Mouse (Mus musculus) heart, postnatal 0 days (tissue): ENCODE measurements around the gene Metap2. TPM values are rescaled to one million over a fixed set of nuclear protein-coding genes. Genes with fewer than 3 reads are reported as not detected.
"Not testable (repeated sequence)": the region's sequence is repeated elsewhere in the genome, so short reads cannot be mapped to it uniquely, and the experiment has no call there.

Source experiments
- ATAC-seq: fragments of 200-750 bp; cut with Nextera tagmentation; 2 replicates; pipeline ENCODE4 v1.8.0; 2017; ENCODE audit warnings: low read depth, moderate number of reproducible peaks, moderate library complexity; ENCODE audit not compliant: insufficient read depth
- DNase-seq: peaks from one replicate; pipeline ENCODE4 v3.0.0-alpha.2; 2016; ENCODE audit warnings: low spot score
- H3K27ac ChIP-seq: fragments of 300-500 bp; sonication (generic); 2 replicates; pipeline ENCODE4 v1.5.1; 2014; ENCODE audit warnings: low read depth, mild to moderate bottlenecking
- H3K27me3 ChIP-seq: fragments of 300-500 bp; sonication (generic); 2 replicates; pipeline ENCODE4 v1.6.1; 2014; ENCODE audit warnings: low read length, mixed read lengths; ENCODE audit not compliant: control insufficient read depth, insufficient read depth
- H3K36me3 ChIP-seq: fragments of 300-500 bp; sonication (generic); replicated peaks from 2 replicates; pipeline ENCODE4 v1.6.1; 2014; ENCODE audit warnings: low read length, mixed read lengths; ENCODE audit not compliant: control insufficient read depth, insufficient read depth
- H3K4me1 ChIP-seq: fragments of 300-500 bp; sonication (generic); 2 replicates; pipeline ENCODE4 v1.6.1; 2014; ENCODE audit warnings: antibody characterized with exemption; ENCODE audit not compliant: control insufficient read depth, insufficient read depth
- H3K4me2 ChIP-seq: fragments of 300-500 bp; sonication (generic); 2 replicates; pipeline ENCODE4 v1.6.1; 2014; ENCODE audit warnings: low read depth, mild to moderate bottlenecking, low read length, moderate library complexity
- H3K4me3 ChIP-seq: fragments of 300-500 bp; sonication (generic); 2 replicates; pipeline ENCODE4 v1.5.1; 2014; ENCODE audit warnings: low read depth, low read length
- H3K9ac ChIP-seq: fragments of 300-500 bp; sonication (generic); replicated peaks from 2 replicates; pipeline ENCODE4 v1.6.1; 2014; ENCODE audit warnings: low read depth, low read length, mixed read lengths
- H3K9me3 ChIP-seq: fragments of 300-500 bp; sonication (generic); replicated peaks from 2 replicates; pipeline ENCODE4 v1.6.1; 2016; ENCODE audit warnings: low read length; ENCODE audit not compliant: control insufficient read depth
- CTCF ChIP-seq: IDR thresholded peaks from 2 replicates; pipeline ENCODE4 v1.5.1; 2016; ENCODE audit warnings: antibody characterized with exemption, control low read depth, low read depth
- EP300 ChIP-seq: IDR thresholded peaks from 2 replicates; pipeline ENCODE4 v1.6.1; 2016; ENCODE audit warnings: antibody characterized with exemption, low read depth
- WGBS: fragments of 180-500 bp; shearing (Covaris S2); extraction: QIAGEN DNeasy Blood & Tissue Kit; methylation state at CpG from one replicate; pipeline ENCODE4 v1.1.7; 2014; 5-methylcytosine and 5-hydroxymethylcytosine counted together
- polyA plus RNA-seq: library from polyadenylated mRNA; unstranded; fragments of >200 nt; fragmentation: Nextera tagmentation; extraction: Ambion mirVana; gene quantifications from 2 replicates; pipeline ENCODE4 v1.2.1, GENCODE M21; 2015
- total RNA-seq: library from RNA; depleted of rRNA; stranded (reverse); fragments of >200 nt; gene quantifications from 2 replicates; pipeline ENCODE4 v1.2.3, GENCODE M21; 2014; ENCODE audit warnings: low replicate concordance; rRNA removed

The Metap2 gene
- total and polyA plus RNA-seq, 2 experiments from 2014 or later: 22.0 to 151 TPM

GRCm38 (mm10) chr10:93812774-93813415 is 84.0 kb downstream of the Metap2 start:
- H3K36me3 ChIP-seq: no peaks in the 10 kb centered on the region
- no peaks in the 10 kb centered on the region for H3K4me1 ChIP-seq
- 12% methylated on average over 10 of the region's 10 CpGs for WGBS
- ATAC-seq (no peak), DNase-seq (peak; percentile 45)
- peak overlapping the region; percentile 46 for H3K4me2 ChIP-seq
- H3K4me3 ChIP-seq: 0 out of 2 replicates have a peak overlapping the region, but pooled peaks have one; percentile 15
- 0 out of 2 replicates have a peak, but pooled peaks cover 9% of the 10 kb centered on the region for H3K27me3 ChIP-seq
- TF ChIP-seq CTCF: peak; percentile 81
- no peak for TF ChIP-seq EP300
- H3K27ac ChIP-seq: no peak overlapping the region
- H3K9ac ChIP-seq: no peak overlapping the region
- H3K9me3 ChIP-seq: no peaks in the 10 kb centered on the region

- no peaks in the 10 kb centered on the region for H3K9me3 ChIP-seq
- ATAC-seq: no peak
- no peak overlapping the region for H3K4me3 ChIP-seq
- no peaks in the 10 kb centered on the region for H3K36me3 ChIP-seq
- no peak for DNase-seq
- no peaks in the 10 kb centered on the region for H3K4me1 ChIP-seq
- TF ChIP-seq CTCF (no peak), EP300 (no peak)
- no peak overlapping the region for H3K9ac ChIP-seq
- WGBS: 76% methylated on average over 7 of the region's 7 CpGs
- H3K27me3 ChIP-seq: 0 out of 2 replicates have a peak, but pooled peaks cover 5% of the 10 kb centered on the region
- H3K4me2 ChIP-seq: no peak overlapping the region
- no peak overlapping the region for H3K27ac ChIP-seq
Observed at GRCm38 (mm10) chr10:93812098-93812497, 84.8 kb downstream of the Metap2 start.

- Histone ChIP-seq H3K9ac (no peak overlapping the region), H3K4me2 (no peak overlapping the region), H3K4me1 (no peaks in the 10 kb centered on the region), H3K4me3 (no peak overlapping the region), H3K27ac (no peak overlapping the region), H3K9me3 (no peaks in the 10 kb centered on the region), H3K27me3 (no peaks in the 10 kb centered on the region), H3K36me3 (no peaks in the 10 kb centered on the region)
- TF ChIP-seq CTCF: no peak
- no peak for TF ChIP-seq EP300
- ATAC-seq: no peak
- 70% methylated on average over 7 of the region's 7 CpGs for WGBS
- no peak for DNase-seq
Observed at GRCm38 (mm10) chr10:93810590-93811185, 86.2 kb downstream of the Metap2 start.

- not testable (repeated sequence) for H3K4me3 ChIP-seq, ATAC-seq, H3K27ac ChIP-seq, H3K9me3 ChIP-seq, H3K9ac ChIP-seq, H3K36me3 ChIP-seq, H3K4me2 ChIP-seq, H3K27me3 ChIP-seq, H3K4me1 ChIP-seq, DNase-seq
- WGBS: 92% methylated on average over 8 of the region's 8 CpGs
Observed at GRCm38 (mm10) chr10:93809438-93809837, 87.5 kb downstream of the Metap2 start.

Other genes with a start within 250 kb of the Metap2 start
- gene Usp44, start 65.5 kb downstream of the Metap2 start, total RNA-seq: not detected in 2 replicates
- gene Usp44, start 65.5 kb downstream of the Metap2 start, polyA plus RNA-seq: not detected in 2 replicates
- gene Vezt, start 138.7 kb upstream of the Metap2 start, total RNA-seq: 20.8 and 23.8 TPM in 2 replicates
- 21.9 and 25.8 TPM in 2 replicates for gene Vezt, start 138.7 kb upstream of the Metap2 start, polyA plus RNA-seq
- 2.7 and 3.6 TPM in 2 replicates for gene Fgd6, start 138.9 kb upstream of the Metap2 start, total RNA-seq
- gene Fgd6, start 138.9 kb upstream of the Metap2 start, polyA plus RNA-seq: 1.3 and 1.4 TPM in 2 replicates